Mouse (Mus musculus) small intestine, adult 2 months (tissue): Measurements from ENCODE around the gene Gtf2f2. TPM values are rescaled to one million over a fixed set of nuclear protein-coding genes. Genes with fewer than 3 reads are reported as not detected.

Experiments used
- H3K27ac ChIP-seq: fragments of 200-500 bp; 2 replicates; pipeline ENCODE4 v1.5.1; 2012; ENCODE audit warnings: low read depth, low read length, control low read depth, inconsistent platforms; ENCODE audit not compliant: insufficient read depth
- H3K27me3 ChIP-seq: fragments of 200-500 bp; 2 replicates; pipeline ENCODE4 v1.6.1; 2012; ENCODE audit warnings: mild to moderate bottlenecking, moderate library complexity, low read length, inconsistent platforms; ENCODE audit not compliant: control insufficient read depth, insufficient read depth
- H3K36me3 ChIP-seq: fragments of 200-500 bp; 2 replicates; pipeline ENCODE4 v1.6.1; 2012; ENCODE audit warnings: mild to moderate bottlenecking, low read length, control low read depth, inconsistent platforms; ENCODE audit not compliant: control insufficient read depth, insufficient read depth
- H3K4me1 ChIP-seq: fragments of 200-500 bp; 2 replicates; pipeline ENCODE4 v1.6.1; 2012; ENCODE audit warnings: low read length, inconsistent platforms, mixed read lengths; ENCODE audit not compliant: control insufficient read depth, insufficient read depth, insufficient read length
- H3K4me3 ChIP-seq: fragments of 200-500 bp; 2 replicates; pipeline ENCODE4 v1.5.1; 2012; ENCODE audit warnings: low read depth, mild to moderate bottlenecking, control low read depth, inconsistent platforms, low read length, moderate library complexity
- CTCF ChIP-seq: fragments of 200-500 bp; IDR thresholded peaks from 2 replicates; pipeline ENCODE4 v1.5.1; 2012; ENCODE audit warnings: low read depth, mild to moderate bottlenecking, control low read depth, inconsistent platforms, low read length, moderate library complexity, mixed read lengths; ENCODE audit not compliant: insufficient replicate concordance, insufficient read length; ENCODE audit errors: extremely low read depth
- POLR2A ChIP-seq: fragments of 200-500 bp; IDR thresholded peaks from 2 replicates; pipeline ENCODE4 v1.6.1; 2012; ENCODE audit warnings: low read depth, mild to moderate bottlenecking, control low read depth, inconsistent platforms, low read length, moderate library complexity
- WGBS: fragments of 180-500 bp; shearing (Covaris S2); methylation state at CpG from one replicate; pipeline ENCODE4 v1.1.7; 2018; 5-methylcytosine and 5-hydroxymethylcytosine counted together
- polyA plus RNA-seq: library from polyadenylated mRNA; depleted of rRNA; stranded (reverse); fragments of >200 nt; gene quantifications from 2 replicates; pipeline ENCODE4 v1.2.3, GENCODE M21; 2012; rRNA removed

Gene Gtf2f2
- polyA plus RNA-seq, 1 experiment = 0.72 TPM

GRCm38 (mm10) chr14:75850819-75851218 lies 159.8 kb downstream of the Gtf2f2 start:
- Histone ChIP-seq H3K27me3 (no peaks in the 10 kb centered on the region), H3K36me3 (peaks cover 36% of the 10 kb centered on the region), H3K4me1 (peaks cover 5% of the 10 kb centered on the region), H3K27ac (no peak overlapping the region), H3K4me3 (no peak overlapping the region)
- 86% methylated on average over 6 of the region's 6 CpGs for WGBS
- no peak for TF ChIP-seq POLR2A
- TF ChIP-seq CTCF = no peak

- WGBS = 82% methylated on average over 6 of the region's 6 CpGs
Observed at GRCm38 (mm10) chr14:75849842-75850568, 160.7 kb downstream of the Gtf2f2 start.

GRCm38 (mm10) chr14:75849236-75849635 lies 161.4 kb downstream of the Gtf2f2 start:
- Histone ChIP-seq H3K4me3 (no peak overlapping the region), H3K27ac (no peak overlapping the region), H3K36me3 (peaks cover 36% of the 10 kb centered on the region), H3K4me1 (peaks cover 5% of the 10 kb centered on the region), H3K27me3 (no peaks in the 10 kb centered on the region)
- TF ChIP-seq POLR2A = no peak
- no peak for TF ChIP-seq CTCF
- 75% methylated on average over 5 of the region's 5 CpGs for WGBS

More at GRCm38 (mm10) chr14:75849842-75850568, 160.7 kb downstream of the Gtf2f2 start:
- H3K27me3 ChIP-seq = no peaks in the 10 kb centered on the region
- H3K4me3 ChIP-seq = no peak overlapping the region
- no peak for TF ChIP-seq CTCF
- TF ChIP-seq POLR2A = no peak
- no peak overlapping the region for H3K27ac ChIP-seq
- peaks cover 36% of the 10 kb centered on the region for H3K36me3 ChIP-seq
- H3K4me1 ChIP-seq = peaks cover 5% of the 10 kb centered on the region

- Histone ChIP-seq H3K36me3 (peaks cover 36% of the 10 kb centered on the region), H3K4me3 (no peak overlapping the region), H3K27ac (no peak overlapping the region), H3K27me3 (no peaks in the 10 kb centered on the region), H3K4me1 (peaks cover 5% of the 10 kb centered on the region)
- TF ChIP-seq POLR2A = no peak
- no peak for TF ChIP-seq CTCF
- WGBS = 90% methylated on average over 5 of the region's 5 CpGs
Observed at GRCm38 (mm10) chr14:75848482-75848881, 162.2 kb downstream of the Gtf2f2 start.

GRCm38 (mm10) chr14:75847669-75848068 lies 163.0 kb downstream of the Gtf2f2 start:
- Histone ChIP-seq H3K36me3 (peaks cover 36% of the 10 kb centered on the region), H3K4me3 (no peak overlapping the region), H3K4me1 (peaks cover 5% of the 10 kb centered on the region), H3K27ac (no peak overlapping the region), H3K27me3 (no peaks in the 10 kb centered on the region)
- WGBS = 74% methylated on average over 4 of the region's 4 CpGs
- no peak for TF ChIP-seq CTCF

Other genes starting within 250 kb of the Gtf2f2 start
- gene Slc25a30, start 223.8 kb downstream of the Gtf2f2 start, polyA plus RNA-seq = 0.95 and 1.2 TPM in 2 replicates
- 1,560 and 1,973 TPM in 2 replicates for gene Tpt1, start 165.8 kb downstream of the Gtf2f2 start, polyA plus RNA-seq
- not detected in 2 replicates for gene Kctd4, start 55.9 kb downstream of the Gtf2f2 start, polyA plus RNA-seq
- 0.47 and 1.1 TPM in 2 replicates for gene Gpalpp1, start 99.9 kb upstream of the Gtf2f2 start, polyA plus RNA-seq
- 2.1 and 2.9 TPM in 2 replicates for gene Nufip1, start 100.0 kb upstream of the Gtf2f2 start, polyA plus RNA-seq